Mouse (Mus musculus): Measurements from ENCODE around the gene Tldc1.
A peak's percentile ranks its signal among the peaks of the same experiment; 100 is the strongest.

The Tldc1 gene

GRCm38 (mm10) chr8:119778263-119778662 lies at the start of gene Tldc1:
Gene Tldc1, minus strand, starts transcription at chr8:119778416.
- DNase-seq (ENCODE audit: low spot score in 2 of 2) = peak; percentile 98

- no peak for DNase-seq (ENCODE audit: low spot score in 2 of 2)
Measured at GRCm38 (mm10) chr8:119827721-119828153, 49.5 kb upstream of the Tldc1 start.

- DNase-seq (ENCODE audit: low spot score in 2 of 2) = no peak
Measured at GRCm38 (mm10) chr8:119826982-119827381, 48.8 kb upstream of the Tldc1 start.

DNA sequence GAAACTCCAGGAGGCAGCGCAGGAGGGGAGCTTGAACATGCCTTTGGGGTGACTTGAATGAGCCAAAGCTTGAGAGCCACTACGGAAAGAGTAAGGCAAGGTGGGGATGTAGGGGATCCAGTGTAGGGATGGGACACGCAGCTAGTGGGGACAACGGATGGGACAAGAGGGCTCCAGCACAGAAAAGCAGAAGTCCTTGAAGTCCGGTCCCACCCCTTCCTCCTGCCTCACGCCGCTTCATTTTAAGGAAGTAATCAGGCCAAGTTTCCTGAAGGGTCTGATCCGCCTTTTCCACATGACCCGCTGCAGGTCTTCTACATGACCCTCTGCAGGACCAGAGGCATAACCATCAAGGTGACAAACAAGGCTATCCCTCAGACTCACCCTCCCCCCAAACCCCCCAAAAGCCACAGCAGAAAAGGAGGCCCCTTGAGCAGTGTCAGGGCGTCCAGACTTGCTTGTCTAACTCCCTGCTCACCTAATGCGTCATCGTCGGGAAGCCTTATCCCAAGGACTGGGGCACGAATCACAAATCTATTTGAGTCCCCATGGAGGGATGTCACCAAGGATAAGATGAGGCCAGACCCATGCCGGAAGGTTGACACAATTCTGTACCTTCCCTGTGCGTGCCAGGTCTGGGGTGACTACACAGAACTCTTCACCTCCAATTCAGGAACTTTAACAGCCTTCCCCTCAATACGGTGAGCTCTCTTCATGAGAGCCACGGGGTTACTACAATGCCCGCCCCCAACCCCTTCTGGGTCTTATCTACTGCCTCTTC lies 47.9 kb upstream of the Tldc1 start:
- peak; percentile 53 to 61 for DNase-seq (ENCODE audit: low spot score in 2 of 2)

DNA sequence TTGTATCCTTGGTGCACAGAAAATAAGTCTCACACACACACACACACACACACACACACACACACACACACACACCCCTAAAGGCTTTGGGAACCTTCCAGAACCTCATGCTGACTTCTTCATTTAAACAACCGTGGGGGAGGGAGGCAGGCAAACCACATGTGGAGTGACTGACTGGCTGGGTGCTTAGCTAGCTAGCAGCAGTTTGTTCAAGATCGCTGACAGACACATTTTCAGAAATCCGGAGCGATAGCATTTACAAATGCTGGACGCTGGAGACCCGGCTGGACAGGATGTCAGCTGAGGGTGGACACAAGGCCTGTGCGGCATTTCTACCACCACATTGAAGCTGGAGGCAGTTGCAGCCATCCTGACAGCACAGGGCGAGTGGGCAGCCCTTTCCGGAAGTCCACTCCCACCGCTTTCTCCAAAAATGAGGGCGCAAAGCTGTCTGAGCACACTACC lies 46.6 kb upstream of the Tldc1 start:
- DNase-seq (ENCODE audit: low spot score in 2 of 2) = peak in 1 of 2 experiments; percentile 62

GRCm38 (mm10) chr8:119824100-119824499 lies 45.9 kb upstream of the Tldc1 start:
- DNase-seq (ENCODE audit: low spot score in 2 of 2) = peak in 1 of 2 experiments; percentile 45

GRCm38 (mm10) chr8:119823278-119823677 lies 45.1 kb upstream of the Tldc1 start:
- DNase-seq (ENCODE audit: low spot score in 2 of 2) = no peak

DNA sequence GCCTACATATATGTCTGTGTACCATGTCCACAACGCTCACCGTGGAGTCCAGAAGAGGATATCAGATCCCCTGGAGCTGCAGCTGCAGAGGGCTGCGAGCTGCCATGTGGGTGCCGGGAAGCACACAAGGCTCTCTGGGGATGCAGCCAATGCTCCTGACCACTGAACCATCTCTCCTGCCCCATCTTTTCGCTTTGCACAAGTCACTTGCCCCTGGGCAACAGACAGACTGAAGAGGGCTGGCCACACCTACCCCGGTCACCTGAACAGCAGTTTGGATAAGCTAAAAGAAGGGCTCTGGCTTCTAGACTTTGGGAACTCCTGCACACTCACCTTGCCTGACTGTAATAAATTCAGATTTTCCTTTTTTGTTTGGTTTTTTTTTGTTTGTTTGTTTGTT lies 43.5 kb upstream of the Tldc1 start:
- DNase-seq (ENCODE audit: low spot score in 2 of 2) = no peak

DNA sequence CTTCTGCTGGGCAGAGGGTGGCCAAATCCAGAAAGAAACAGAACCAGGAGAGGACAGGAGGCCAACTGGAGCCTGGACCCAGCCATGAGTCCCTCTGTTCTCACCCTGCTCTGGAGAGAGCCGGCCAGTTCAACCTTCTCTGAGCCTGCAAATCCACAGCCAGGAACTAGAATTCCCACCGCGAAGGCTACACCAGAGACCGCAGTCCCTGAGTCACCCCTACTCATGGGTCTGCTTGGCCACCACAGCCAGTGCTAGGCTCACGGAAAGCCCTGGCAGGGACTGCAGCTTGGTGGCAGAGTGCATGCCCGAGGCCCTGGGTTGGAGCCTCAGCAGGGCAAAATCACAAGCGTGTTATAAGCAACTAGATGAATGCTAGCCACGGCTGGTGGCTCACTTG lies 41.8 kb upstream of the Tldc1 start:
- no peak for DNase-seq (ENCODE audit: low spot score in 2 of 2)

- DNase-seq (ENCODE audit: low spot score in 2 of 2) = no peak
Measured at GRCm38 (mm10) chr8:119819316-119819715, 41.1 kb upstream of the Tldc1 start.

DNA sequence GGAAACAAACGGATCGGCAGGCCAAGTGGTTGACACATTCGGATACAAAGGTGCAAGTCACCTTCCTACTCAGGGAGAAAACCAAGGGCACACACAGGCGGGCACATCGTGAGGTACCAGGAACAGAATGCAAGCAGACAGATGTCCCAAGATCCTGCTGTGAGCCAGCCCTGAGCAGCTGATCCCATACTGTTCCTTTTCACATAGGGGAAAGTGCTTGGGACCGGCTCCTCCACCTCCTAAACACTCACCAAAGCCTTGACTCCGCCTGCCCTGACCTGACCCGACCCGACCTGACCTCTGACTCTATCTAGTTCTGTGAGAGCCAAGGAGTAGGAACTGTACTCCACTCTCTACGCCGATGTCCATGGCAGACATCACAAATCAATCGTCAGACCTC lies 39.2 kb upstream of the Tldc1 start:
- no peak for DNase-seq (ENCODE audit: low spot score in 2 of 2)

GRCm38 (mm10) chr8:119816219-119816618 lies 38.0 kb upstream of the Tldc1 start:
- DNase-seq (ENCODE audit: low spot score in 2 of 2) = peak; percentile 62 to 66

GRCm38 (mm10) chr8:119812650-119813431 lies 34.6 kb upstream of the Tldc1 start:
- DNase-seq (ENCODE audit: low spot score in 2 of 2) = peak; percentile 80 to 84

GRCm38 (mm10) chr8:119811925-119812324 lies 33.7 kb upstream of the Tldc1 start:
- peak; percentile 78 to 79 for DNase-seq (ENCODE audit: low spot score in 2 of 2)

DNA sequence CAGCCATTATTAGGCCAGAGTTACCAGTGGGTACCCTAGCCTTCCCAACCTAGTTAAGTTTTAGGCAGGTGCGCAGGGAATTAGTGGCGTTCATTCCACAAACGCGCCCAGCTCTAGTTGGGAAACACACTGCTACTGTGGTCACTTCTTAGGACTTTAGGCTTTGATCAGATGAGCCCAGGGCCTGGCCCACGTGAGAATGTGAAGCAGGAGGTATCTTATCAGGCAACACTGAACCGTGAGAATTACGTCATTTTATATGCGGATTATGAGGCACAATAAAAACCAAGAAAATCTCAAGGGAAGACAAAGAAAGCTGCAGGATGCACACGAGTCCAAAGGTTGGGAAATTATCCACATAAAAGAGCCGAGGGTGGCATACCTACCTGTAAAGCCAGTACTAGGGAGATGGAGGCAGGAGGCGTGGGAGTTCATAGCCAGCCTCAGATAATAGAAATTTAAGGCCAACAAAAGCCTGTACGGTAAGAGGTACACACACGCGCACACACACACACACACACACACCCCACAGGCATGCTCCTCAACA lies 32.8 kb upstream of the Tldc1 start:
- DNase-seq (ENCODE audit: low spot score in 2 of 2) = no peak

DNA sequence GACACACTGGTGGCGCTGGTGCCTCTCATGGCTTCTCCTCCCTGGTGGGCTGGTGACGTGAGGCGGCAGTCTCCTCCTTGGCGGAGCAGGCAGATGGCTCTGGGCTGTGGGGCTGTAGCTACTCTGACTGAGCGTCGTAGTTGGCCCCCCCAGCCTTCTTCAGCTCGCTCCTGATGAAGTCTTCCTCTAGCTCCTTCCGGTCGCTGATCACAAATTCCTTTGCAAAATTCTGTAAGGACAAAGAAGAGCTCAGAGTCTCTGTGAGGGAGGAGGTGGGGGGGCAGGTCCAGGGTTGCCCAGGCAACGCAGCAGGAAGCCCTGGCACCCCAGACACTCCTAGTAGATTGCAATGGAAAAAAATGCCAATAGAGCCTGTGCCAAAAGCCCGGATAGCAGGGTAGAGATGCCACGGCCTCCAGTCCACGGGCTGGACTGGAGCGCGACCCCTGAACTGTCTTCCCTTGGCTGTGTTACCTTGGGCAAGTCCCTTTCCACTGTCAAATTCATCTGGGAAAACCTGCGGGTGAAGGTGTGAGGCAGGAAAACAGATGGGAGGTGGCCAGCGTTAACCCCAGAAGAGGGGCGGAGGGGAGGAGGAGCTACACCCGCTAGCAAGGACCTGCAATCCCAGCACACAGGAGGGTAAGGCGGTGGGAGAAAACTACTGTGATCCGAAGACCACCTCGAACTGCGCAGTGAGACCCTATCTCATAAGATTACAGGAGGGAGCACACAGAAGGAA lies 32.1 kb upstream of the Tldc1 start:
- DNase-seq (ENCODE audit: low spot score in 2 of 2) = no peak

DNA sequence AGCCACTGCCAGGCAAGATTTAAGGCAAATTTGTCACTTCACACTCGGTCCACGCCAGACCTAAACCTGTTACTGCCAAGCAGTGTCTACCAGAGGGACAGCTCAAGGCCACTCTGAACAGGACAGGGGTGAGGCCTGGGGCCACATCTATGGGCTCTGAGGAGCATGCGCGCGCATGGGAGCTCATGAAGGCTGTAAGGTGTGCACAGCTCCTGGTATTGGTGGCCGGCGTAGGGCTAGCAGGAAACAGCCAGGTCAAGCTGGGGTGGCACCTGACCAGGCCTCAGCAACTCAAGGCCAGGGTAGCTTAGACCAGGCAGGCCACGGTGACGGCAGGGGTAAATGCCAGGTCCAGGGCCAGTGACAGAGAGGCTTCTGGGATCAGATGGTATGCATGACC lies 31.4 kb upstream of the Tldc1 start:
- DNase-seq (ENCODE audit: low spot score in 2 of 2) = no peak

GRCm38 (mm10) chr8:119807687-119808086 lies 29.5 kb upstream of the Tldc1 start:
- DNase-seq (ENCODE audit: low spot score in 2 of 2) = no peak

DNA sequence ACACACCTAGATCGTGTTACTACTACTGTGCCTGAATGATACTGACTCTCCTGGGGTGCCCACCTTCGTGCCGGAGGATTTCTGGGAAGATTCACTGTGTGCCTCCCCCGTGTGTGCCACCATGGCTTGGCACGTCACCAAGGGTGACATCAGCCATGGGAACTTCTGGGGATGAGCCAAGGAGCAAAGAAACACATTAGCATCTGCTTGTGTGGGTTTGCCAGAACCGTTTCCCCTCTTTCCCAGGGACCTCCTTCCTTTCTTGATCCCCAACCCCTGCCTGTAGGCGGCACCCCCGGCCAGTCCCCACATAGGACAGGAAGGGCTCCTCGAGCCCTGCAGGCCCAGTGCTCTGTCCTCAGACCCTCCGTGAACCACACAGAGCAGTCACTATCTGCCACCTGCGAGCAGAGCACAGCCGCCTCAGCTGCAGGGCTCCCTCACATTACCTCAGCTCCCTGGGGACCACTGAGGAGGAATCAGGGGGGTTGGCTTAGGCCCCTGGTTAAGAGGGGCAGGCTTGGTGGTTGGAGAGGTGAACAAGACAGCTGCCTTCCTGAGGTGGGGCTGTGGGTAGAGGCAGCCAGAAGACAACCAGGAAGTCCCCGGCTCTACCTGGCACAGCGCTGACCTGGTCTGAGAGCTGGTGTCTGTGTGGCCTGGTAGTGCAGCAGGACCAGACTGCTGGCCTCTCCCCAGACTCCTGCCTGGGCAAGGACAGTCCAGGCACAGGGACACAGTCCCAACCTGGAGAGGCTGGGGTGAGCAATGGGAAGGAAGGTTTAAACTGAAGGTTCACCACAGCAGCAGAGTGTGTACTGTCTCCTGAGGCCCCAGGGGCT lies 28.4 kb upstream of the Tldc1 start:
- DNase-seq (ENCODE audit: low spot score in 2 of 2) = peak; percentile 86

DNA sequence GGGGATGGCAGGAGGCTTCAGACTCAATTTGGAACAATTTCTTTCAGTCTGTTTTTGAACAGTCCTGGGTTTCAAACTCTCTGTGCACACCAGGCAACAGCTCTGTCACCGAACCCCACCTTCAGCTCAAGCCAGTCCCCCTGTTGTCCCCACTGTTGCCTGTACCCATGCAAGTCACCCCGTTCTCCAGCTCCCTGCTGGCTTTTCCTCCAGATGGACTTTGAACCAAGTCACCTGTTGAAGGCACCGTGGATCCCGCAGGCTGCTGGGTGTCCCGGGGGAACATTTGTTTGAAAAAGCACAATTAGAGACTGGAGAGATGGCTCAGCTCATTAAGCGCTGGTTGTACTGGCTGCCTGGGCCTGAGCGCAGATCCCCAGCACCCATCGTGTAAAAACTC lies 27.1 kb upstream of the Tldc1 start:
- DNase-seq (ENCODE audit: low spot score in 2 of 2) = no peak

GRCm38 (mm10) chr8:119802592-119802991 lies 24.4 kb upstream of the Tldc1 start:
- DNase-seq (ENCODE audit: low spot score in 2 of 2) = no peak

All from spleen, postnatal 36 days (tissue).